Comparison of ENCODE assay signal across 7 mouse cellular contexts in the genomic region with DNA sequence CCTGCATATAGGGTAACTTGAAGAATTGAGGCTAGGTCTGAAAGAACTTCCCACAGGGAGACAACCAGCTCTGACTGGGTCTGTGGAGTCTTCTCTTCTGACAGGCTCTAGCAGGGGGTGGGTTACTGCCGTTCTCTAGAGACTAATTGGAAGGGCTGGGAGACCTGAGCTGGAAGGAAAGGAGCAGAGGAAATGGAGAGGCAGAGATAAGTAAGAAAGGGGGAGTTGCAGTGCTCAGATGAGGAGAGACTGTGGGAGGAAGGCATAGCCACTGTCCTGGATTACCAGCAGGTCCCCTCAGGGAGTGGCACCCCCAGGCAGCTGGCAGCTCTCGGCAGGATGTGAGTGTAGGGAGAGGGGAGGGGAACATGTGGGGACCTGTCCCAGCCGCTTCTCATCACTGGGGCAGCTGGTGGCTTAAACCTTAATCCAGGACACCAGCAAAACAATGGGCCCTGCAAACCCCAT. TPM values are rescaled to one million over a fixed set of nuclear protein-coding genes. Genes with fewer than 3 reads are reported as not detected.
DNase-seq lines count a peak whose midpoint lies in the region; ATAC-seq and TF ChIP-seq lines count a peak whose summit lies in the region.

No protein-coding gene starts in this region.

- DNase-seq in spleen, adult 2 months (ENCODE audit: low read depth in 1 of 2, low spot score in 2 of 2) = no peak
- no peak for DNase-seq in spleen, postnatal 14 days (ENCODE audit: low spot score in 2 of 2)
- DNase-seq in kidney, postnatal 25 days = peak; percentile 32 to 62
- no peak for DNase-seq in left cerebral cortex, adult 11 months (ENCODE audit: low spot score)
- DNase-seq in cerebellum, adult 11 months = no peak

- H3K4me3 ChIP-seq in spleen, adult 2 months (ENCODE audit: extremely low read depth, insufficient read depth, insufficient read length) = peak overlapping the region; percentile 50
- H3K4me3 ChIP-seq in embryonic facial prominence, embryonic 12.5 days = peak overlapping the region; percentile 69
- no peak overlapping the region for H3K4me3 ChIP-seq in midbrain, embryonic 16.5 days (ENCODE audit: low read depth, low read length)

- 18% methylated on average over 3 of the region's 3 CpGs for WGBS in spleen, adult 2 months
- 2% methylated on average over 3 of the region's 3 CpGs for WGBS in embryonic facial prominence, embryonic 12.5 days
- WGBS in midbrain, embryonic 16.5 days = 6% methylated on average over 3 of the region's 3 CpGs

- H3K27me3 ChIP-seq in spleen, adult 2 months (ENCODE audit: control insufficient read depth, insufficient read depth, low read length) = peaks cover 9% of the 10 kb centered on the region
- peaks cover 8% of the 10 kb centered on the region; the same call in 1 of the 2 replicates for H3K27me3 ChIP-seq in embryonic facial prominence, embryonic 12.5 days
- peaks cover 17% of the 10 kb centered on the region for H3K27me3 ChIP-seq in midbrain, embryonic 16.5 days (ENCODE audit: control insufficient read depth, insufficient read depth, low read depth, low read length)

- peak overlapping the region; percentile 29; the same call in 1 of the 2 replicates for H3K9ac ChIP-seq in embryonic facial prominence, embryonic 12.5 days
- no peak overlapping the region for H3K9ac ChIP-seq in midbrain, embryonic 16.5 days (ENCODE audit: low read depth, low read length)

- H3K36me3 ChIP-seq in spleen, adult 2 months (ENCODE audit: control insufficient read depth, insufficient read depth, low read length) = no peaks in the 10 kb centered on the region; the same call in 1 of the 2 replicates
- peaks cover 28% of the 10 kb centered on the region for H3K36me3 ChIP-seq in embryonic facial prominence, embryonic 12.5 days
- no peaks in the 10 kb centered on the region for H3K36me3 ChIP-seq in midbrain, embryonic 16.5 days (ENCODE audit: control insufficient read depth, insufficient read depth, low read length)

- peaks cover 5% of the 10 kb centered on the region; the same call in 1 of the 2 replicates for H3K4me1 ChIP-seq in spleen, adult 2 months (ENCODE audit: control insufficient read depth, insufficient read depth, insufficient read length)
- peaks cover 62% of the 10 kb centered on the region for H3K4me1 ChIP-seq in embryonic facial prominence, embryonic 12.5 days
- H3K4me1 ChIP-seq in midbrain, embryonic 16.5 days (ENCODE audit: control insufficient read depth, insufficient read depth, low read length) = peaks cover 20% of the 10 kb centered on the region

- no peak for TF ChIP-seq POLR2A in spleen, adult 2 months (IDR thresholded peaks at IDR 0.05; ENCODE audit: low read depth, low read length)

- 0 out of 2 replicates have a peak, but pooled peaks have one; percentile 13 for ATAC-seq in embryonic facial prominence, embryonic 12.5 days (ENCODE audit: insufficient number of reproducible peaks, insufficient read depth, low FRiP score, low TSS enrichment)
- no peak for ATAC-seq in midbrain, embryonic 16.5 days

- H3K9me3 ChIP-seq in embryonic facial prominence, embryonic 12.5 days = no peaks in the 10 kb centered on the region
- H3K9me3 ChIP-seq in midbrain, embryonic 16.5 days (replicated peaks; ENCODE audit: control insufficient read depth, low read length, poor library complexity, severe bottlenecking) = no peaks in the 10 kb centered on the region

- H3K4me2 ChIP-seq in embryonic facial prominence, embryonic 12.5 days (replicated peaks) = peak overlapping the region; percentile 89
- H3K4me2 ChIP-seq in midbrain, embryonic 16.5 days (ENCODE audit: low read length) = peak overlapping the region; percentile 16

- TF ChIP-seq CTCF in spleen, adult 2 months (IDR thresholded peaks at IDR 0.05; ENCODE audit: extremely low read depth, insufficient read depth, insufficient read length, insufficient replicate concordance) = no peak

- H3K27ac ChIP-seq in spleen, adult 2 months (ENCODE audit: insufficient read depth, low read length) = peak overlapping the region; percentile 37; the same call in 1 of the 2 replicates
- H3K27ac ChIP-seq in embryonic facial prominence, embryonic 12.5 days = peak overlapping the region; percentile 81
- no peak overlapping the region for H3K27ac ChIP-seq in midbrain, embryonic 16.5 days (ENCODE audit: low read length)

RNA-seq across cellular contexts. Expression of a gene that starts 26.4 kb away (rescaled TPM):
- 39.7 and 50.2 TPM in 2 replicates for polyA plus RNA-seq in spleen, adult 2 months (2012; rRNA removed)
- 8.5 and 10.1 TPM in 2 replicates for polyA plus RNA-seq in embryonic facial prominence, embryonic 12.5 days (2016; fragmentation: Nextera tagmentation; extraction: Ambion mirVana)
- polyA plus RNA-seq in midbrain, embryonic 16.5 days (2015; fragmentation: Nextera tagmentation; extraction: Ambion mirVana) = 8.6 and 9.6 TPM in 2 replicates

RNA-seq across cellular contexts. Expression of a gene that starts 58.4 kb away (rescaled TPM):
- not detected in 2 replicates for polyA plus RNA-seq in spleen, adult 2 months (2012; rRNA removed)
- 1.1 and 1.4 TPM in 2 replicates for polyA plus RNA-seq in embryonic facial prominence, embryonic 12.5 days (2016; fragmentation: Nextera tagmentation; extraction: Ambion mirVana)
- 1.2 and 1.3 TPM in 2 replicates for polyA plus RNA-seq in midbrain, embryonic 16.5 days (2015; fragmentation: Nextera tagmentation; extraction: Ambion mirVana)

Comparison
In these comparisons a context has a peak if more than half of its experiments do, and no peak if none do; other contexts are left out.
1. DNase-seq: peak in kidney, postnatal 25 days (2 of 2); none in spleen, adult 2 months (0 of 2), spleen, postnatal 14 days (0 of 2), left cerebral cortex, adult 11 months (single experiment) and cerebellum, adult 11 months (single experiment).